Mouse (Mus musculus): ENCODE measurements around the gene Gm17304. TPM values are rescaled to one million over a fixed set of nuclear protein-coding genes. Genes with fewer than 3 reads are reported as not detected.

Gm17304 gene
- not detected in 2 replicates for polyA plus RNA-seq (2012; rRNA removed)

GRCm38 (mm10) chr5:106608798-106609197, at the start of gene Gm17304:
TSS of gene Gm17304 (plus strand) at chr5:106609098.

Other genes starting within 250 kb of the Gm17304 start
- gene Barhl2, start 150.9 kb upstream of the Gm17304 start, polyA plus RNA-seq (2012; rRNA removed) = not detected in 2 replicates
- 1.1 and 2.4 TPM in 2 replicates for gene Zfp644, start 88.2 kb downstream of the Gm17304 start, polyA plus RNA-seq (2012; rRNA removed)

All from stomach, adult 2 months (tissue).